Mouse (Mus musculus) heart, embryonic 11.5 days (tissue): ENCODE results near the gene Tmem145. TPM values are rescaled to one million over a fixed set of nuclear protein-coding genes. Genes with fewer than 3 reads are reported as not detected.
A peak's percentile ranks its signal among the peaks of the same experiment; 100 is the strongest.

Source experiments
- ATAC-seq: fragments of 200-750 bp; cut with Nextera tagmentation; replicated peaks from 2 replicates; pipeline ENCODE4 v1.8.0; 2017; ENCODE audit warnings: moderate library complexity; ENCODE audit not compliant: insufficient number of reproducible peaks, low FRiP score, low TSS enrichment
- H3K27ac ChIP-seq: fragments of 300-500 bp; sonication (generic); 2 replicates; pipeline ENCODE4 v1.5.1; 2014; ENCODE audit warnings: mild to moderate bottlenecking, low read depth, low read length
- H3K27me3 ChIP-seq: fragments of 300-500 bp; sonication (generic); 2 replicates; pipeline ENCODE4 v1.6.1; 2014; ENCODE audit warnings: mild to moderate bottlenecking, low read length, mixed read lengths; ENCODE audit not compliant: control insufficient read depth, insufficient read depth
- H3K36me3 ChIP-seq: fragments of 300-500 bp; sonication (generic); 2 replicates; pipeline ENCODE4 v1.6.1; 2014; ENCODE audit warnings: mild to moderate bottlenecking, low read length, moderate library complexity, mixed read lengths; ENCODE audit not compliant: control insufficient read depth, insufficient read depth
- H3K4me1 ChIP-seq: fragments of 300-500 bp; sonication (generic); 2 replicates; pipeline ENCODE4 v1.6.1; 2014; ENCODE audit warnings: low read length; ENCODE audit not compliant: control insufficient read depth, insufficient read depth
- H3K4me2 ChIP-seq: fragments of 300-500 bp; sonication (generic); 2 replicates; pipeline ENCODE4 v1.6.1; 2014; ENCODE audit warnings: mild to moderate bottlenecking, moderate library complexity
- H3K4me3 ChIP-seq: fragments of 300-500 bp; sonication (generic); 2 replicates; pipeline ENCODE4 v1.5.1; 2014; ENCODE audit warnings: low read depth, low read length
- H3K9ac ChIP-seq: fragments of 300-500 bp; sonication (generic); 2 replicates; pipeline ENCODE4 v1.6.1; 2014; ENCODE audit warnings: mild to moderate bottlenecking, low read depth, low read length, moderate library complexity
- H3K9me3 ChIP-seq: fragments of 300-500 bp; sonication (generic); replicated peaks from 2 replicates; pipeline ENCODE4 v1.6.1; 2016; ENCODE audit warnings: low read length; ENCODE audit not compliant: control insufficient read depth
- WGBS: fragments of 180-500 bp; shearing (Covaris S2); extraction: QIAGEN DNeasy Blood & Tissue Kit; methylation state at CpG from one replicate; pipeline ENCODE4 v1.1.7; 2014; ENCODE audit not compliant: insufficient replicate concordance; 5-methylcytosine and 5-hydroxymethylcytosine counted together
- polyA plus RNA-seq: library from polyadenylated mRNA; unstranded; fragments of >200 nt; fragmentation: Nextera tagmentation; extraction: Ambion mirVana; gene quantifications from 2 replicates; pipeline ENCODE4 v1.2.1, GENCODE M21; 2014

Tmem145 gene
- polyA plus RNA-seq, 1 experiment from 2014 or later: 0.17 TPM

DNA sequence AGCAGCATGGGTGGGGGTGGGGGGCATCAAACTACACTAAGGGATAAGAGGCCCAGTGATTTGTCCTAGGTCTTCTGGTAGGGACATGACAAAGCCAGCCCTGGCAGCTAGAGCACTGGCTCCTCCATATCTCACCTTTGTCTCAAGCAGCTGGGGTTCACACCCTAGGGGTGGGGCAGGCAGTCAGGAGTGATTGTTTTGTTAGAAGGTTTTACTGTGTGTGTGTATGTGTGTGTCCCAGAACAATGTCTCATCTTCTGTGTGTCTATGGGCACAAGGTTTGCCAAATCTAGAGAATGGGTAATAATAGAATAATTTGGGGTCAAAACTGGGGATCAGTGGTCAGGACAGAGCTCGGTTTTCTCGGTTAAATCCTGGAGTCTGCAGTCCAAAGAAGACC is 425 bp upstream of the Tmem145 start:
- Histone ChIP-seq H3K27me3 (peaks cover 52% of the 10 kb centered on the region), H3K4me2 (peak overlapping the region; percentile 97), H3K9me3 (no peaks in the 10 kb centered on the region), H3K27ac (no peak overlapping the region), H3K36me3 (no peaks in the 10 kb centered on the region), H3K4me3 (peak overlapping the region; percentile 59), H3K9ac (no peak overlapping the region), H3K4me1 (0 out of 2 replicates have a peak, but pooled peaks cover 3% of the 10 kb centered on the region)
- WGBS: 0% methylated on average over 2 of the region's 2 CpGs
- ATAC-seq: no peak

DNA sequence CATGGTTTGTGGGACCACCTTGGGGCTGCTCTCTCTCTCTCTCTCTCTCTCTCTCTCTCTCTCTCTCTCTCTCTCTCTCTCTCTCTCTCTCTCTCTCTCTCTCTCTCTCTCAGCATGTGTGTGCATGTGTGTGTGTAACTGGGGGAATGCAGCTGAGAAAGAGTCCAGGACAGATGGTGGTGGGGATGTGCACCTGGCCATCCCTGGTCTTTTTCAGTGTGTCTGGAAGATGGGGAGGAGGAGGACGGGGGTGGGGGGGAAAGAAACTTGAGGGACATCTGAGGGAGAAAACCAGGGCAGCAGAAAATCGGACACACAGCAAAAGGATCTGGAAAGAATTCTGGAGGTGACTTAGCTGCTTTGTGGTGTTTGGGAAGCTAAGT is 699 bp downstream of the Tmem145 start:
- Histone ChIP-seq H3K4me2 (peak overlapping the region; percentile 97; the same call in 1 of the 2 replicates), H3K27me3 (peaks cover 59% of the 10 kb centered on the region)
- 40% methylated on average over 2 of the region's 2 CpGs for WGBS

DNA sequence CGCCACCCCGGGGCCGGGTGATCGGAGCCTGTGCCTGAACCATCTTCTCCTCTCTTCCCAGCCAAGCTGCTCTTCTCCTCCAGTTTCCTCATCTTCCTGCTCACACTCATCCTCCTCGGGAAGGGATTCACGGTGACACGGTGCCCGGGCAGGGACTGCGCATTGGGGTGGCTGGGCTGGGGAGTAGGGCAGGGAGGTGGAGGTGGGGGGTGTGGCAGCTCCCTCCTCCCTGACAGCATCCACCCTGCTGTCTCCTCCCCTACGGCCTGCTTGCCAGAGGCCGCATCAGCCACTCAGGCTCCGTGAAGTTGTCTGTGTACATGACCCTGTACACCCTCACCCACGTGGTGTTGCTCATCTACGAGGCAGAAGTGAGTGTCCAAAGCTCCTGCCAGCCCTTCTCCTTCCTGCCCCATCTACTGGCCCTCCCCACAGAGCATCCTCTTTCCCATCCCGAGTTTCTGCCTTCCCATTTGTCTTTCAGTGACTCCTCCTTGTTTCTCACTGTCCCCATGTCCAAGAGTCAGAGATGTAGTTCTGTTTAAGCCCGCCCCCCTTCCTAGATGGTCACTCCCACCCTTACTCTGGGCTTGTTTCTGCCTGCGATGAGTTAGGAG is 2.9 kb downstream of the Tmem145 start:
- Histone ChIP-seq H3K4me1 (0 out of 2 replicates have a peak, but pooled peaks cover 3% of the 10 kb centered on the region), H3K27me3 (peaks cover 72% of the 10 kb centered on the region), H3K9ac (no peak overlapping the region), H3K27ac (no peak overlapping the region), H3K36me3 (no peaks in the 10 kb centered on the region), H3K9me3 (no peaks in the 10 kb centered on the region), H3K4me3 (no peak overlapping the region), H3K4me2 (no peak overlapping the region)
- ATAC-seq: no peak
- 47% methylated on average over 17 of the region's 17 CpGs for WGBS

More for the DNA sequence above, 699 bp downstream of the Tmem145 start:
- H3K4me3 ChIP-seq: peak overlapping the region; percentile 59; the same call in 1 of the 2 replicates
- ATAC-seq: no peak
- H3K9me3 ChIP-seq: no peaks in the 10 kb centered on the region
- H3K27ac ChIP-seq: no peak overlapping the region
- H3K36me3 ChIP-seq: no peaks in the 10 kb centered on the region
- no peak overlapping the region for H3K9ac ChIP-seq
- 0 out of 2 replicates have a peak, but pooled peaks cover 3% of the 10 kb centered on the region for H3K4me1 ChIP-seq

DNA sequence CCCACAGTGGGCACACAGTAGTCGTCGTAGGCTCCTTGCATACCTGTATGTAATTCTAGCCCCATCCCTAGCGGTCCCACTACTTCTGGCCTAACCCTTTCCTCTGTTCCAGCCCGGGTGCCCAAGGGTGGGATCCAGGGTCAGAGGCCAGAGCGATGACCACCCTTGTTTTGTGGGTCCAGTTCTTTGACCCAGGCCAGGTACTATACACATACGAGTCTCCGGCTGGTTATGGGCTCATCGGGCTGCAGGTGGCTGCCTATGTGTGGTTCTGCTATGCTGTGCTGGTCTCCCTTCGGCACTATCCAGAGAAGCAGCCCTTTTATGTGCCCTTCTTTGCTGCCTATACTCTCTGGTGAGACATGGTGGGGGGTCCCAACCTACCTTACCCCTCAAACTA is 3.5 kb downstream of the Tmem145 start:
- Histone ChIP-seq H3K36me3 (no peaks in the 10 kb centered on the region), H3K4me2 (no peak overlapping the region), H3K4me1 (peaks cover 3% of the 10 kb centered on the region; the same call in 1 of the 2 replicates), H3K27me3 (peaks cover 78% of the 10 kb centered on the region), H3K4me3 (no peak overlapping the region), H3K27ac (no peak overlapping the region), H3K9me3 (no peaks in the 10 kb centered on the region), H3K9ac (no peak overlapping the region)
- ATAC-seq: 0 out of 2 replicates have a peak, but pooled peaks have one; percentile 8
- WGBS: 79% methylated on average over 9 of the region's 9 CpGs

DNA sequence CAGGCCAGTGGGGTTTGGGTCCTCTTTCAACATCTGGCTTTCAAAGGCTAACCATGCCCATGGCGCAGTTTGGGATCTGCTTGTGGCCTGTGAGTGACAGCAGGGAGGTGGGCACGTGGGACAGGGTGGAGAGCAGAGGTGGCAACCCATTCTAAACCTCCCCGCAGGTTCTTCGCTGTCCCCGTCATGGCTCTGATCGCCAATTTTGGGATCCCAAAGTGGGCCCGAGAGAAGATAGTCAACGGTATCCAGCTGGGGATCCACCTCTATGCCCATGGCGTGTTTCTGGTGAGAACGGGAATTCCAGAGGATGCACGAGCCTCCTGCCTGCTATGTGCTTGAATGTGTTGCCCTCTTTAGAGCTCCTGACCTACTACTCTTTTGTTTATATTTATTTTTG is 5.3 kb downstream of the Tmem145 start:
- H3K9me3 ChIP-seq: no peaks in the 10 kb centered on the region
- H3K4me3 ChIP-seq: no peak overlapping the region
- H3K4me2 ChIP-seq: no peak overlapping the region
- H3K27ac ChIP-seq: no peak overlapping the region
- 71% methylated on average over 11 of the region's 11 CpGs for WGBS
- H3K27me3 ChIP-seq: peaks cover 84% of the 10 kb centered on the region
- H3K4me1 ChIP-seq: peaks cover 15% of the 10 kb centered on the region
- H3K36me3 ChIP-seq: no peaks in the 10 kb centered on the region
- H3K9ac ChIP-seq: no peak overlapping the region
- no peak for ATAC-seq

DNA sequence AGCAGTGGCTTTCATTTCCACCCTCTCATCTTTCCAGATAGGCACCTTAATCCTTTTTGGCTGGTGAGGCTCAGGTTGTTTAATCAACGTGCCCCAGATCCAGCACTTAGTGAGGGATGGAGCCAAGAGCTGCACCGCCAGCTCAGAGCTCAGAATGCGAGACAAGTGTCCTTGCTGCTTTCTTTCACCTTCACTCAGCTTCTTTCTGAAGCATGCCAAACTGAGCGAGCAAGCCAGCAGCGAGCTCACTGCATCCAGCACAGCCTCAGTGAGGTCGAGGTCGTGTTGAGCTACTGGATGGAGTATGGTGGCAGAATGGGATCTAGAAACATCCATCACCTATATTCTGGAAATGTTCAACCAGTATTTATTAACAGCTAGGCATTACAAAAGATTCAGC is 7.4 kb downstream of the Tmem145 start:
- peaks cover 67% of the 10 kb centered on the region for H3K27me3 ChIP-seq
- no peak overlapping the region for H3K4me3 ChIP-seq
- no peak for ATAC-seq
- 19% methylated on average over 7 of the region's 7 CpGs for WGBS
- no peak overlapping the region for H3K27ac ChIP-seq
- H3K4me1 ChIP-seq: peaks cover 21% of the 10 kb centered on the region
- H3K4me2 ChIP-seq: no peak overlapping the region
- no peaks in the 10 kb centered on the region for H3K36me3 ChIP-seq
- no peaks in the 10 kb centered on the region for H3K9me3 ChIP-seq
- H3K9ac ChIP-seq: no peak overlapping the region

DNA sequence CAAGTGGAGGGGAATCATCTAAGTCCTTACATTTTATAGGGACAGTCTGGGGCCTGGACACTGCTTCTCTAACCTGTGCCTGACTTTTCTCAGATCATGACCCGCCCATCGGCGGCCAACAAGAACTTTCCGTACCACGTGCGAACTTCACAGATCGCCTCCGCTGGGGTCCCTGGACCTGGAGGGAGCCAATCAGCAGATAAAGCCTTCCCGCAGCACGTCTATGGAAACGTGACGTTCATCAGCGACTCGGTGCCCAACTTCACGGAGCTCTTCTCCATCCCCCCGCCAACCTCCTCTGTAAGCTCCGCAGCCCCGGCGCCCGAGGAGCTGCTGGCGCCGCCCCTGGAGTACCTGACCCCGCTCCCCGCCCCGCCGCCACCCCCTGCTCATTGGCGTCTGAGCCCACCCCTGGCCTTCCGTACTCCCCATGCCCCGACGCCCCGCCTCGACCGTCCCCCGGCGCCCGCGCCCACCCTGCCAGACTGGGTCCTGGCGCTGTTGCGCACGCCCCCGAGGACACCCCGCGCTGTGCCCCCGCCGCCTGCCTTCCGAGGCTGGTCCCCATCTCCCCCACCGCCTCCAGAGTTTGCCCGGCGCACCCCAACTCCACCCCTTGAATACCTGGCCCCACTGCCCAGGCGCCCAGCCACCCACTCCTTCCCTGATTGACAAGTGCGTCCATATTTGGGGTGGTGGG is 8.8 kb downstream of the Tmem145 start:
- peak overlapping the region; percentile 82 for H3K4me2 ChIP-seq
- no peak for ATAC-seq
- H3K36me3 ChIP-seq: no peaks in the 10 kb centered on the region
- peak overlapping the region; percentile 39; the same call in 1 of the 2 replicates for H3K9ac ChIP-seq
- no peak overlapping the region for H3K27ac ChIP-seq
- no peaks in the 10 kb centered on the region for H3K9me3 ChIP-seq
- peaks cover 21% of the 10 kb centered on the region for H3K4me1 ChIP-seq
- H3K4me3 ChIP-seq: peak overlapping the region; percentile 48
- peaks cover 53% of the 10 kb centered on the region for H3K27me3 ChIP-seq
- under 1% methylated on average over 51 of the region's 51 CpGs for WGBS

DNA sequence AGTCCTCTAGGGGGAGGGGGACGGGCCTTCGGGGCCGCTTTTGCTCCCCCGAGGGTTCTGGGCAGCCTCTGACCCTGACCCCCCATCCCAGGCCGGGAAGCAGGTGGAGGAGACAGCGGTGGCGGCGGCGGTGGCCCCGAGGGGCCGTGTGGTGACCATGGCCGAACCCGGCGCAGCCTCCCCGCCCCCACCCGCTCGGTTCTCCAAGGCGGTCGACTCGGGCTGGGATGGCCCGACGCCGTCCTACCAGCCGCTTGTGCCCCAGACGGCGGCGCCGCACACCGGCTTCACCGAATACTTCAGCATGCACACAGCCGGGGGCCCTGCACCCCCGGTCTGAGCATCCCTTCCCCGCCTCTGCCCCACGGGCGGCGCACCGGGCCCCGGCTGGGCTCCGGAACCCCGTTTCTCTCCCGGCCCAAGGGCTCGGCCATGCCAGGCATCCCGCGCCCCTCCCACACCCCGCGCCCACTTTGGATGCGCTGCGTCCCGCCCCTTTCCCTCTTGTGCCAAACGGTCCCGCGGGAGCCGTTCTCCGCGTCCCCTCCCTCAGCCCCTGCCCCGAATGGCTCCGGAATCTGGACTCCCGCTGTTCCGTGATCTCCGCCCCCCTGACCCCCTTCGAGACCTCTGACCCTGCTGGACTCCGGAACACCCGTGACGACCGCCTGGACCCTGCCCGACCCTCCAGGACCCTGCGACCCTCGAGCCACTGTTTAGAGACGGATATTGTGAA is 9.6 kb downstream of the Tmem145 start:
- WGBS: under 1% methylated on average over 60 of the region's 69 CpGs
- Histone ChIP-seq H3K36me3 (no peaks in the 10 kb centered on the region), H3K27me3 (peaks cover 52% of the 10 kb centered on the region), H3K4me1 (peaks cover 21% of the 10 kb centered on the region), H3K4me3 (peak overlapping the region; percentile 48), H3K9ac (peak overlapping the region; percentile 39; the same call in 1 of the 2 replicates), H3K27ac (no peak overlapping the region), H3K9me3 (no peaks in the 10 kb centered on the region), H3K4me2 (peak overlapping the region; percentile 82)
- no peak for ATAC-seq
